Mouse (Mus musculus) gastrocnemius, adult 2 months (tissue): ENCODE data around the gene Hist1h4a. TPM values are rescaled to one million over a fixed set of nuclear protein-coding genes. Genes with fewer than 3 reads are reported as not detected.
A peak's percentile ranks its signal among the peaks of the same experiment; 100 is the strongest.
"Not testable (repeated sequence)": the region's sequence is repeated elsewhere in the genome, so short reads cannot be mapped to it uniquely, and the experiment has no call there.

Experiments
- DNase-seq: peaks from one replicate; pipeline ENCODE4 v3.0.0; 2022
- H3K27ac ChIP-seq: fragments of 200-600 bp; 2 replicates; pipeline ENCODE4 v1.8.1; 2022; ENCODE audit warnings: mild to moderate bottlenecking
- H3K4me3 ChIP-seq: fragments of 200-600 bp; 2 replicates; pipeline ENCODE4 v1.8.1; 2022; ENCODE audit warnings: mild to moderate bottlenecking, moderate library complexity
- CTCF ChIP-seq: fragments of 200-600 bp; IDR thresholded peaks from 2 replicates; pipeline ENCODE4 v1.8.1; 2022; ENCODE audit warnings: antibody characterized with exemption, mild to moderate bottlenecking, moderate library complexity
- intact Hi-C: fragments of 180-260 bp; cut with DNase I; formaldehyde crosslinking; loops from one replicate; pipeline ENCODE4 v1.15.1; 2025
- long read RNA-seq, 2 experiments: library from polyadenylated mRNA; stranded (forward); transcript quantifications; one replicate each; pipeline ENCODE4 v2.0.0; 2021
- total RNA-seq, 2 experiments: library from RNA; stranded (reverse); gene quantifications; 2 replicates each; pipeline ENCODE4 v1.2.3; 2021

The Hist1h4a gene
- total RNA-seq: 1 to 10 TPM in 1 of 2 experiments, under 1 TPM in 1; 0.61 to 1.4 TPM
- long read RNA-seq, experiment 1: 0 reads
- long read RNA-seq, experiment 2, partial matches to known transcripts: 0 of 1 reads
- long read RNA-seq, experiment 2, other reads (novel, unspliced or antisense): 0 of 1 reads

DNA sequence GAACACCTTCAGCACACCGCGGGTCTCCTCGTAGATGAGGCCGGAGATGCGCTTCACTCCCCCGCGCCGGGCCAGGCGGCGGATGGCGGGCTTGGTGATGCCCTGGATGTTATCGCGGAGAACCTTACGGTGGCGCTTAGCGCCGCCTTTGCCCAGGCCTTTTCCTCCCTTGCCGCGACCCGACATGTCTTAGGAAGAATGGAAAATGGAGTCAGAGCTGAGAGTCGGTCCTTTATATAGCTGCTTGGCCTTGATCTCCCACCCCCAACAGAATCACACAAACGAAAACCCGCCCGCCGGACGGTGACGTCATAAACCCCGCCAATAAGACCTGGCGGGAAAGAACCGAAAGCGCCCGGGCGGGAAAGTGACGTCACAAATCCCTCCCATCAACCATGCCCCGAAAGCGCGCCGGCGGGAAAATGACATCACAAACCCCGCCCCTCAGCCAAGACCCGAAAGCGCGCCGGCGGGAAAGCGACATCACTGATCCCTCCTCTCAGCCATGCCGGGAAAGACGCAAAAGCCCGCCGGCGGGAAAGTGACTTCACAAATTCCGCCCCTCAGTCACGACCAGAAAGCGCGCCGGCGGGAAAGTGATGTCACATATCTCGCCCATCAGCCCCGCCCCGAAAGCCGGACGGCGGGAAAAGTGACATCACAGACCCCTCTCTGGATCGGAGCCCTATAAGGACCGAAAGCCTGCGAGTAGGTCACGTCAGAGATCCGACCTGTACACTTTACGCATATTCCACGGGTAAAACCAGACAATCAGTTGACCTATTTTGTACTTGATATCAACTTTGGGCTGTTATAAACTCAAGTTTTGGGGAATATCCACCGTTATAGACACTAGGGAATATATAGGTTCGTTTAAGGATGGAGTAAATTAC, at the start of gene Hist1h4a:
Gene Hist1h4a (minus strand): TSS at position 259 of the 893 bp plus-strand sequence.
- peak; percentile 96 for DNase-seq
- intact Hi-C loops: loop anchor here (5.0 kb wide), 2 partner anchors 139 to 179 kb away; partner anchors contain the start of genes Hist1h1e, Hist1h2be and Hist1h4d
- Histone ChIP-seq H3K4me3 (peak within 1 kb of the TSS; percentile 88), H3K27ac (peak within 1 kb of the TSS; percentile 88)
- no peak for TF ChIP-seq CTCF

DNA sequence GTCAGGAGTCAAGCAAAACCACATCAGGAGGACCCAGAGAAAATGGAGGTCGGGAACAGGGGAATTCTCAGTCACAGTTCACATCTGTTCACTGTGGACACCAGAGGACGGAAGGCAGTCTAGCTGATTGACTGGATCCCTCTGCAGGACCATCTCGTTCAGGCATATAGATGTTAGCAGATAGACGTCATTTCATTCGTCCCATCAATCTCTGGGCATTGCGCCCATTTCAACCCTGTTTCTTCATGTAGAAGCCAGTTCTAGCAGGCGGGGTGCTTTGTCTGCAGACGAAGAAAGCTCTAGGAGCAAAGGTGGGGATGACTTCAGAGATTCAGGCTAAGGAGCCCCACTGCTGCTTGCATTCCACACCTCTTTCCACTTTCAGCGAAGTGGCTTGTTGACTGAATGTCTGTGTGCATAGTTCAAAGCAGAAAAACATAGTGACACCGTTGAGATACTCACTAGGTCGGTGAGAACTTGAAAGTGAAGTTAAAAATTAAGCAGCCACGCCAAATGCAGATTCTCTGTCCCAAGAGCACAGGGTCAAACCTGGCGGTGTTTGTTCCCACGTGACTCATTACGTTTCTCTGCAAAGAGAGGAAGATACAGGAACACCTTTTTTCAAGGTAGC, 45.5 kb upstream of the Hist1h4a start, which contains the start of gene Slc17a2:
Gene Slc17a2 (plus strand): TSS at position 572 of the 631 bp plus-strand sequence.
- TF ChIP-seq CTCF: no peak
- no peak within 1 kb of the TSS for H3K27ac ChIP-seq

GRCm38 (mm10) chr13:23804532-23804931, 43.5 kb upstream of the Hist1h4a start:
- Histone ChIP-seq H3K27ac (no peak overlapping the region), H3K4me3 (no peak overlapping the region)
- no peak for TF ChIP-seq CTCF
- DNase-seq: no peak
- intact Hi-C loops: no loop called here

More for the DNA sequence above, 45.5 kb upstream of the Hist1h4a start, which contains the start of gene Slc17a2:
- H3K4me3 ChIP-seq: no peak within 1 kb of the TSS
- intact Hi-C loops: no loop called here
- DNase-seq: no peak

DNA sequence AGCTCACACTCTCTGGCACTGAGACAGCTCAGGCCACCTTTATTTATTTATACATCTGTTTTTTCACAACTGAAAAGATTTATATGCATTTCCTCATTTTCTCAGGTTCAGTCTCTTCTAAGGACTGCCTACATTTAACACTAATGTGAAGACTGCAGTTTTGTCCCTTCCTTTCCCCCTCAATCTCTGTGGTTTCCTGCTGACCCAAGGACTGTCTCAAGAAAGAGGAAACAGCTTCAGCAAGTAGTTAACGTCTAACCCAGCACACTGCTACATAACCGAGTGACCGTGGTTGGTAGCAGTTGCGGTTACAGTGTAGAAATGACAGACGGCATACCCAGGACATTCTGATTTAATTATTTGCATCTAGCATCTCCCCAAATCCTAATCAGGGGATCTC, 38.4 kb upstream of the Hist1h4a start:
- no peak for DNase-seq
- H3K4me3 ChIP-seq: no peak overlapping the region
- no peak overlapping the region for H3K27ac ChIP-seq
- intact Hi-C loops: no loop called here
- no peak for TF ChIP-seq CTCF

DNA sequence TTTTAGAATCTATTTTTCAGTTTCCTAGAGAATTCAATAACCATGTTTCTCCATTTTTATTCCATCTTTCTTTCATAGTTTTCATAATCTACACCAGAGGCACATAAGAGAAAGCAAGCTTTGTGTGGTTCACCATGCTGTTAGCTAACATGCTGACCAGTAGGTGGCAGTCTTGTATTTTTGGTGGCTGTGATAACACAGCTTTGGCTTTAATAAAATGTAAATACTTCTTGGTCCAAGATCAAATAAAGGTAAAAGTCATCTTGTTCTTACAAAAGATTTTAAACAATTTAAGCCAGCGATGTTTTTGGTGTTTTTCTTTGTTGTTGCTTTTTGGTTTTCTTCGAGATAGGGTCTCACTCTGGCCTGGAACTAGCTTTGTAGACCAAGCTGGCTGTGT, 31.5 kb upstream of the Hist1h4a start:
- peak; percentile 79 for TF ChIP-seq CTCF
- Histone ChIP-seq H3K27ac (no peak overlapping the region), H3K4me3 (no peak overlapping the region)
- intact Hi-C loops: no loop called here
- peak; percentile 21 for DNase-seq

GRCm38 (mm10) chr13:23779025-23779424, 18.0 kb upstream of the Hist1h4a start:
- TF ChIP-seq CTCF: no peak
- DNase-seq: no peak
- no peak overlapping the region for H3K4me3 ChIP-seq
- intact Hi-C loops: no loop called here
- H3K27ac ChIP-seq: no peak overlapping the region

DNA sequence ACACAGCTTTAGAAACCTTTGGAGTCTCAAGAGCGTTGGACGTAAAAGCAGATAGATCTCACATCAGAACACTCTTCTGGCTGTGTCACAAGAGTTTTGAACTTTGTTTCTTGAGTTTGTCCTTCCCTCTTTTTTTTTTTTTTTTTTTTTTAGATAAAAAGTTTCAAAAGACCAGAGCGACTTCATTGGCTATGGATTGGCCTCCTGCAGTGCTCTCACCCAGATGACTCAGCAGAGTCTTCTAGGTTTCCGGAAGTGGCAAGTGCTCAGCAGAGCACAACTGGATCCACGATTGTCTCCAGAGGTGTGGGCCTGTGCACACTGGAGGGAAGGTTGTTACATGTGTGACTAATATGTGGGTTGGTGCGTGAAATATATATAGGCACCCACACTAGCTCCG, 17.3 kb upstream of the Hist1h4a start:
- no peak for DNase-seq
- no peak for TF ChIP-seq CTCF
- Histone ChIP-seq H3K27ac (no peak overlapping the region), H3K4me3 (no peak overlapping the region)
- intact Hi-C loops: no loop called here

DNA sequence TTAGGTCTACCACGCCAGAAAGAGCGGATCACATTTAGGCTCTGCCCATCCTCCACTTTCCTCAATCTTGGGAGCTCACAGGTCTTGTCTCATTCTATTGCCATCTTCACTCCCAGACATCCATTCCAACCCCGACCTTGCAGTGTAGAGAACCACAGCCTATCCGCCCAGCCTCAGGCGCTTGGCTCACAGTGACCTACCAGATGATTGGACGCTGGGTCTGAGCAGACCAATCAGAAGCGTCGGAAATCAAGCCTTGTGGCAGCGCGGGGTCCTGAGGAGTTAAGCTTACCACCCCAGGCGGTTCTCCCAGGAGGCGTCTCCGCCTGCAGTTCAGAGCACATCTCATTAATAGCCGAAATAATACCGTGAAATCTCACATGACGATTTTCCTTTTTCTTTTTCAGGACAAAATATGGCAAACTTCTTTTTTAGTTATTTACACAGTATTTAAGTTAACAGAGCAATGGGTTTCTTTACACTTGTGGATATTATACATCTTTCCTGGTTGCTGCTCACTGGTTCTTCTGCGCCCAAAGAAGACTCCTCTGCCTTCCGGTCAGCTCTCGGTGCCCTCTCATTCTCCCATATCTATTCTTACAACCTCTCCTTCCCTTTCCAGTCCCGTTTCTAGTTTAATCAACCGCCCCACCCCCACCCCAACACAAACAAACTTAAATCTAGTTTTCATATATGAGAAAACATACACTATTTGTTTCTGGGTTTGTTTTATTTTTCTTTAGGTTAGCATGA, 11.7 kb upstream of the Hist1h4a start:
- peak; percentile 29 for DNase-seq
- intact Hi-C loops: no loop called here
- Histone ChIP-seq H3K27ac (no peak overlapping the region), H3K4me3 (peak overlapping the region; percentile 28)
- TF ChIP-seq CTCF: no peak

DNA sequence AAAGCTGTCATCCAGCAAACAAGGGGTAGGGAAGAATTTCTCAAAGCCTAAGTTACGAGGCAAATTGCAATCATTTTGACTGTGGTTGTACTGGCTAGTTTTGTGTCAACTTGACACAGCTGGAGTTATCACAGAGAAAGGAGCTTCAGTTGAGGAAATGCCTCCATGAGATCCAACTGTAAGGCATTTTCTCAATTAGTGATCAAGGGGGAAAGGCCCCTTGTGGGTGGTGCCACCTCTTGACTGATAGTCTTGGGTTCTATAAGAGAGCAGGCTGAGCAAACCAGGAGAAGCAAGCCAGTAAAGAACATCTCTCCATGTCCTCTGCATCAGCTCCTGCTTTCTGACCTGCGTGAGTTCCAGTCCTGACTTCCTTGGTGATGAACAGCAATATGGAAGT, 8.6 kb upstream of the Hist1h4a start, which contains the start of gene Trim38:
Gene Trim38 (plus strand): TSS at position 301 of the 400 bp plus-strand sequence.
- H3K27ac ChIP-seq, intact Hi-C loops, H3K4me3 ChIP-seq, DNase-seq: not testable (repeated sequence)

DNA sequence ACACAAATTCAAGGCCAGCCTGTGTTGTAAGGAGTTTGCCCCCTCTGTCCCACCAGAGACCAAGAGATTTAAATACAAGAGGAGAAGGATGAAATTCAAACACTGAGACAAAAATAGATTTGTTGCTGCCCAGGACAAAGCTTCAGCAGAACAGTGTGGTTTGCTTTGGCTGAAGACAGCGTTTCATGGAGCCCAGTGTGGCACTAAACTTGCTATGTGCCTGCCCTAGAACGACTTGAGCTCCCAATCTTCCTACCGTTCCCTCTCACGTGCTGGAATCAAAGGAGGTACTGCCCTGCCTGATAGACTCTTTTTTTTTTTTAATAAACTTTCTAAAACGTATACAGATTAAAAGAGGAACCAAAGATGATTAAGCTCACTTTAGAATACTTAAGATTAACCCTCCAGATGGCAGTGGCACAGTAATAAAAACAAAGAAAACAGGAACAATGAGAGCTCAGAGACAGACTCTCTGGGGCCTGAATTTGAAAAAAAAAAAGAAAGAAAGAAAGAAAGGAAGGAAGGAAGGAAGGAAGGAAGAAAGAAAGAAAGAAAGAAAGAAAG, 7.9 kb upstream of the Hist1h4a start:
- TF ChIP-seq CTCF: no peak
- DNase-seq: no peak
- Histone ChIP-seq H3K4me3 (no peak overlapping the region), H3K27ac (no peak overlapping the region)
- intact Hi-C loops: no loop called here

DNA sequence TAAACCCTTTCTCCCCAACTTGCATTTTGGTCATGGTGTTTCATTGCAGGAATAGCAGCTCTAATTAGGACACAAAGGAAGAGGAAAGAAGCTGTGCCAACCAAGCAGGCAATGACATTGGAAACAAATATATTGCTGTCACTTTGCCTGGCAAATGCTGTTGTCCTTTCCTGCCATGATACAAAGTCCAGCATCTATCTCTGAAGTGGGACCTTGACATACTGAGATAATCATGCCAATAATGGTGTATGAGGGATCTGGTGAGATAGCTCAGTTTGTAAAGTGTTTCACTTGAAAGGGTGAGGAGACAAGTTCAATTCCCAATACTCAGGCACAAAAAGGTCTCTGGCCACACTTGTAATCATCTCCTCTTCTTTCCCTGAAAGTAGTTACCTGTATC, 5.7 kb upstream of the Hist1h4a start:
- intact Hi-C loops: no loop called here
- DNase-seq: no peak
- Histone ChIP-seq H3K4me3 (no peak overlapping the region), H3K27ac (no peak overlapping the region)
- no peak for TF ChIP-seq CTCF

DNA sequence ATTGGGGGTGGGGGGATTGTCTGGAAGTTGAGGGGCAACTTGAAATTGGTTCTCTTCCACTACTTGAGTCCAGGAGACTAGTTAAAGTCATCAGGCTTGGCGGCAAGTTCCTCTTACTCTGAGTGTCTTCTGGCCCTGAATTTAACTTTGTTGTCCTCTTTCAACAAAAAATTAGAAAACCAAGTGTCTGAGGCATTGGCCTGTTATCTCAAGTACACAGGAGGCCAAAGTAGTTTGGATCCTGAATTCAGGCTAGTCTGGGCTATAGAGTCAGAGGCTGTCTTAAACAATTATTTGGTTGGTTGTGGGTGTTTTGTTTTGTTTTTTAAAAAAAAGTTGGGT, 4.1 kb upstream of the Hist1h4a start:
- no peak overlapping the region for H3K4me3 ChIP-seq
- no peak for DNase-seq
- no peak overlapping the region for H3K27ac ChIP-seq
- intact Hi-C loops: no loop called here
- TF ChIP-seq CTCF: no peak
